Mouse (Mus musculus): ENCODE data around the gene Cxcl17.

GRCm38 (mm10) chr7:25388916-25389315, 23.8 kb downstream of the Cxcl17 start:
- no peak for TF ChIP-seq CTCF (IDR thresholded peaks at IDR 0.05; ENCODE audit: low read depth, low read length)
- no peak for TF ChIP-seq POLR2A (IDR thresholded peaks at IDR 0.05; ENCODE audit: extremely low read depth, insufficient read depth, low read length)
